Mouse (Mus musculus): ENCODE measurements around the gene Tmem191c.
A peak's percentile ranks its signal among the peaks of the same experiment; 100 is the strongest.

- TF ChIP-seq E2F4 (IDR thresholded peaks at IDR 0.05; ENCODE audit: borderline replicate concordance, low read depth, low read length) (no peak), ZNF384 (IDR thresholded peaks at IDR 0.05; ENCODE audit: low read depth, low read length) (peak; percentile 56), POLR2A (IDR thresholded peaks at IDR 0.05; ENCODE audit: control insufficient read depth in 1 of 2, insufficient read depth in 1 of 2, low read depth in 1 of 2, low read length in 2 of 2, poor library complexity in 1 of 2) (no peak), CTCF (IDR thresholded peaks at IDR 0.05 in 2 of 3, conservative IDR thresholded peaks at IDR 0.05 in 1 of 3; ENCODE audit: control insufficient read depth in 1 of 3, insufficient read depth in 1 of 3, low read depth in 2 of 3, low read length in 3 of 3, poor library complexity in 1 of 3, severe bottlenecking in 1 of 3) (peak; percentile 59 to 86 (median 66)), MEF2A (IDR thresholded peaks at IDR 0.05; ENCODE audit: extremely low read depth, insufficient replicate concordance, low read depth, low read length, poor library complexity, severe bottlenecking) (no peak), ZC3H11A (IDR thresholded peaks at IDR 0.05; ENCODE audit: low read depth, low read length) (peak; percentile 97), RCOR1 (IDR thresholded peaks at IDR 0.05; ENCODE audit: low read depth, low read length) (no peak), USF1 (IDR thresholded peaks at IDR 0.05; ENCODE audit: low read depth, low read length) (no peak), HCFC1 (IDR thresholded peaks at IDR 0.05; ENCODE audit: low read depth, low read length) (peak; percentile 23; the same call in 1 of the 2 replicates)
These were observed 4.8 kb upstream of the Tmem191c start for GRCm38 (mm10) chr16:17271124-17271523.

Measured in MEL (cell line).